Mouse (Mus musculus) lung, embryonic 14.5 days (tissue): ENCODE data around the gene Rnf135. TPM values are rescaled to one million over a fixed set of nuclear protein-coding genes. Genes with fewer than 3 reads are reported as not detected.
A peak's percentile ranks its signal among the peaks of the same experiment; 100 is the strongest.
"Not testable (repeated sequence)": the region's sequence is repeated elsewhere in the genome, so short reads cannot be mapped to it uniquely, and the experiment has no call there.

Experiments
- ATAC-seq: fragments of 200-750 bp; cut with Nextera tagmentation; 2 replicates; pipeline ENCODE4 v1.8.0; 2017; ENCODE audit warnings: mild to moderate bottlenecking, moderate TSS enrichment, moderate library complexity; ENCODE audit not compliant: insufficient read depth
- DNase-seq: peaks from one replicate; pipeline ENCODE4 v3.0.0-alpha.2; 2015
- H3K27ac ChIP-seq: fragments of 300-500 bp; sonication (generic); 2 replicates; pipeline ENCODE4 v1.5.1; 2014; ENCODE audit warnings: low read depth, mild to moderate bottlenecking, moderate library complexity
- H3K27me3 ChIP-seq: fragments of 300-500 bp; sonication (generic); 2 replicates; pipeline ENCODE4 v1.6.1; 2014; ENCODE audit warnings: low read length, control low read depth; ENCODE audit not compliant: insufficient read depth
- H3K36me3 ChIP-seq: fragments of 300-500 bp; sonication (generic); 2 replicates; pipeline ENCODE4 v1.6.1; 2014; ENCODE audit warnings: control low read depth; ENCODE audit not compliant: insufficient read depth
- H3K4me1 ChIP-seq: fragments of 300-500 bp; sonication (generic); 2 replicates; pipeline ENCODE4 v1.6.1; 2014; ENCODE audit warnings: antibody characterized with exemption, control low read depth; ENCODE audit not compliant: insufficient read depth
- H3K4me2 ChIP-seq: fragments of 300-500 bp; sonication (generic); 2 replicates; pipeline ENCODE4 v1.6.1; 2014; ENCODE audit warnings: mild to moderate bottlenecking
- H3K4me3 ChIP-seq: fragments of 300-500 bp; sonication (generic); 2 replicates; pipeline ENCODE4 v1.5.1; 2014; ENCODE audit warnings: low read depth, low read length
- H3K9ac ChIP-seq: fragments of 300-500 bp; sonication (generic); 2 replicates; pipeline ENCODE4 v1.6.1; 2014
- H3K9me3 ChIP-seq: fragments of 300-500 bp; sonication (generic); 2 replicates; pipeline ENCODE4 v1.6.1; 2016; ENCODE audit warnings: low read depth, low read length, control low read depth
- CTCF ChIP-seq: IDR thresholded peaks from 2 replicates; pipeline ENCODE4 v1.5.1; 2016; ENCODE audit warnings: antibody characterized with exemption, low read depth
- WGBS: fragments of 180-500 bp; shearing (Covaris S2); extraction: QIAGEN DNeasy Blood & Tissue Kit; methylation state at CpG from one replicate; pipeline ENCODE4 v1.1.7; 2014; 5-methylcytosine and 5-hydroxymethylcytosine counted together
- polyA plus RNA-seq: library from polyadenylated mRNA; unstranded; fragments of >200 nt; fragmentation: Nextera tagmentation; extraction: Ambion mirVana; gene quantifications from 2 replicates; pipeline ENCODE4 v1.2.1, GENCODE M21; 2014

Gene Rnf135
- polyA plus RNA-seq, 1 experiment from 2014 or later, result 6.6 TPM

GRCm38 (mm10) chr11:80204941-80205340 lies 21.3 kb downstream of the Rnf135 start:
- Histone ChIP-seq H3K4me3 (no peak overlapping the region), H3K36me3 (no peaks in the 10 kb centered on the region), H3K4me2 (no peak overlapping the region), H3K27ac (no peak overlapping the region), H3K9me3 (no peaks in the 10 kb centered on the region), H3K4me1 (no peaks in the 10 kb centered on the region), H3K27me3 (no peaks in the 10 kb centered on the region), H3K9ac (no peak overlapping the region)
- ATAC-seq (no peak), DNase-seq (no peak)
- 56% methylated on average over 5 of the region's 5 CpGs for WGBS
- no peak for TF ChIP-seq CTCF

DNA sequence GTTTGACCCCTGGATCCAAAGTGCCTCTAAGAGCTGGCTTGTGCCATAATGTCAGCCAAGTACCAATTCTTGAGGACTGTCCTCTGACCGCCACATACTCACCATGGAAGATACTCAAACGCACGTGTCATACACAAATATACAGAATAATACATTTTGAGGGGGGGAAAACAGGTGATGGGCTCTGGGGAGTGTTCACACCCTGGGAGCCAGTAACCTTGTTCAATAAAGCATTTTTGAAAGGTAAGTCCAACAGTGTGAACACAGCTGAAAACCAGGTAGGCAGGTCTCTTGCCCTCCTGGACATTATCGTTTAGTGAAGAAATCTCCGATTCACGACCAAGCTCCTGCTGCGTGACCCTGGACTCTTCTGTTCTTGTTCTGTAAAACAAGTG lies 24.8 kb downstream of the Rnf135 start:
- 35% methylated on average over 7 of the region's 7 CpGs for WGBS
- H3K36me3 ChIP-seq, result peaks cover 3% of the 10 kb centered on the region; the same call in 1 of the 2 replicates
- no peak overlapping the region for H3K27ac ChIP-seq
- no peak overlapping the region; the same call in 1 of the 2 replicates for H3K4me3 ChIP-seq
- ATAC-seq (peak; percentile 39; the same call in 1 of the 2 replicates), DNase-seq (no peak)
- H3K4me2 ChIP-seq, result 0 out of 2 replicates have a peak overlapping the region, but pooled peaks have one; percentile 5
- H3K9me3 ChIP-seq, result no peaks in the 10 kb centered on the region
- H3K9ac ChIP-seq, result no peak overlapping the region
- no peaks in the 10 kb centered on the region for H3K27me3 ChIP-seq
- H3K4me1 ChIP-seq, result 0 out of 2 replicates have a peak, but pooled peaks cover 3% of the 10 kb centered on the region
- TF ChIP-seq CTCF, result no peak

DNA sequence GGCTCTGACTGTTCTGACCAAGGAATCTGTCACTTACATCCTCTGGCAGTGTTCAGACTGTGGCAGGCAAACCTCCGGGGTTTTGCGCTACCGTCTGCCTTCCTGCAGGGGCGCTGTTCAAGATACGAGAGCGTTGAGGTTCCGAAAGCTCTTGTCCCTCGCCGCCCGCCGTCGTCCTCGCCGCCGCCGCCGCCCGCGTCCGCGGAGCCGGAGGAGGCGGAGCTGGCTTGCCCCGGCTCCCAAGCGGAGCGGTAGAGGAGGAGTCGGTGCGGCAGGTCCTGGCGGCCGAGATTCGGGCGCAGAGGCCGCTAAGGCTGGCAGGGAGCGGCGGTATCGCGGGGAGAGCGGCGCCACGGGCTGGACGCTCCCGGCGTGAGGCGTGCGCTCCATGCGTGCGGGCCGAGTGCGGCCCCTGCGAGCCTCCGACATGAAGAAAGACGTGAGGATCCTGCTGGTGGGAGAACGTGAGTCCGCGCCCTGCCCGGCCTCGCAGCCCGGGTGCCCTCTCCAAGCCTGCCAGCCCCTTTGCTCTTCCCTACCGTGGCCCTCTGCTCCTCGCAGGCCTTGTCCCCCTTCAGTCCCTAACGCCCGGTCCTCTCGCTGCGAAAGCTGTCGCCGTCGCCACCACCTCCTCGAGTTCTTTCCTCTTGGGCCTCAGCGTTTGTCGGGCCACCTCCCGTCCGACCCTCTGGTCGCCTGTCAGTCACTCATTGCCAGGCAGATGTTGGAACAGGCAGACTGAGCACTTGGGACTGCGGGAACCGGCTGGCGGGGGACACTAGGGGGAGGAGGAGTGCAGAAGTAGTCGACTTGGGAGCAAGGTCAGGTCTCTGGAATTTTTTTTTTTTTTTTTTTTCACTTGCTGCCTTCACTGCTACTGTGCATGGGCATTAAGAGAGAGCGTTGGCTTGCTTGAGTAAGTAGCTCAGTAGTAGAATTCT lies 25.5 kb downstream of the Rnf135 start, which contains the start of gene Rhot1:
Rhot1 (plus strand) TSS at position 160 of the 941 bp plus-strand sequence.
- TF ChIP-seq CTCF, result peak; percentile 82
- Histone ChIP-seq H3K27me3 (no peaks in the 10 kb centered on the region), H3K4me3 (peak within 1 kb of the TSS; percentile 57), H3K9ac (peak within 1 kb of the TSS; percentile 71), H3K4me1 (0 out of 2 replicates have a peak, but pooled peaks cover 3% of the 10 kb centered on the region), H3K4me2 (peak within 1 kb of the TSS; percentile 62), H3K36me3 (peaks cover 3% of the 10 kb centered on the region; the same call in 1 of the 2 replicates), H3K27ac (peak within 1 kb of the TSS; percentile 85), H3K9me3 (no peaks in the 10 kb centered on the region)
- WGBS, result under 1% methylated on average over 78 of the region's 78 CpGs
- DNase-seq, result peak; percentile 99
- ATAC-seq, result peak; percentile 96

GRCm38 (mm10) chr11:80210321-80210720 lies 26.7 kb downstream of the Rnf135 start:
- Histone ChIP-seq H3K36me3 (peaks cover 9% of the 10 kb centered on the region), H3K27me3 (no peaks in the 10 kb centered on the region), H3K9me3 (no peaks in the 10 kb centered on the region), H3K4me3 (peak overlapping the region; percentile 57), H3K9ac (peak overlapping the region; percentile 71), H3K27ac (no peak overlapping the region), H3K4me1 (0 out of 2 replicates have a peak, but pooled peaks cover 3% of the 10 kb centered on the region), H3K4me2 (peak overlapping the region; percentile 62)
- ATAC-seq (no peak), DNase-seq (no peak)
- TF ChIP-seq CTCF, result no peak
- WGBS, result 39% methylated on average over 6 of the region's 6 CpGs

DNA sequence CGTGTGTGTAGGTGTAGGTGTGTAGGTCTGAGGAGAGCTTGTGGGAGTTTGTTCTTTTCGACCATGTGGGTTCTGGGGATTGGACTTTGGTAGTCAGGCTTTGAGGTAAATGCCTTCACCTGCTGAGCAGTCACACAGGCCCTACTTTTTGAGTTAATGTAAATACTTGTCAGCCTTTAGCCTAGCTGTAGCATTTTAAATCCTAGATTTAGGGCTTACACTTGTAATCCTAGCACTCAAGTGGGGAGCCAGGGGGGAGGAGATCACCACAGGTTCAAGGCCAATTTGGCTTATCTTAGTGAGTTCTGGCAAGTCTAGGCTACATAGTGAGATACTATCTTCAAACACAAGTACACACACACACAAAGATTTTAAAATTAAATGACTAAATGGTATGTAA lies 28.6 kb downstream of the Rnf135 start:
- ATAC-seq, result no peak
- no peak for DNase-seq
- H3K4me1 ChIP-seq, result 0 out of 2 replicates have a peak, but pooled peaks cover 3% of the 10 kb centered on the region
- H3K27me3 ChIP-seq, result no peaks in the 10 kb centered on the region
- 92% methylated on average over 2 of the region's 2 CpGs for WGBS
- H3K27ac ChIP-seq, result no peak overlapping the region
- no peak for TF ChIP-seq CTCF
- H3K9ac ChIP-seq, result no peak overlapping the region
- H3K36me3 ChIP-seq, result peaks cover 11% of the 10 kb centered on the region
- no peaks in the 10 kb centered on the region for H3K9me3 ChIP-seq
- H3K4me2 ChIP-seq, result no peak overlapping the region
- no peak overlapping the region for H3K4me3 ChIP-seq

DNA sequence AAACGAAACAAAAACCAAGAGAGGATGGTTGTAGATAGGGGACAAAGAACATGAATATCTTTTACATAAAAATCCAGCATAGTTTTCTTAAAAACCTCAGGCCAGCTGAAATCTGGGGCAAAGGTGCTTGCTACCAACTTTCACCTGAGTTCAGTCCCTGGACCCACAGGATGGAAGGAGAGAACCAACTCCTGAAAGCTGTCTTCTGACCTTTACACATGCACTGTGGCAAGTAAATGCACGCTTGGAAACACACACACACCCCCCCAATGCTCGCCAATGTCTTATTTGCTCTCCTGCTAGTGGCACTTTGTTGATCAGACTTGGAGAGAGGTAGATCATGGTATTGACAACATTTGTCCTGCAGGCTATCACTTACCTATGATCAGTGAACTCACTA lies 31.6 kb downstream of the Rnf135 start:
- no peak for TF ChIP-seq CTCF
- Histone ChIP-seq H3K4me3 (no peak overlapping the region), H3K4me2 (no peak overlapping the region), H3K27ac (no peak overlapping the region), H3K4me1 (0 out of 2 replicates have a peak, but pooled peaks cover 2% of the 10 kb centered on the region), H3K27me3 (no peaks in the 10 kb centered on the region), H3K36me3 (peaks cover 16% of the 10 kb centered on the region), H3K9me3 (no peaks in the 10 kb centered on the region), H3K9ac (no peak overlapping the region)
- WGBS, result 88% methylated on average over 3 of the region's 3 CpGs
- DNase-seq (no peak), ATAC-seq (no peak)

DNA sequence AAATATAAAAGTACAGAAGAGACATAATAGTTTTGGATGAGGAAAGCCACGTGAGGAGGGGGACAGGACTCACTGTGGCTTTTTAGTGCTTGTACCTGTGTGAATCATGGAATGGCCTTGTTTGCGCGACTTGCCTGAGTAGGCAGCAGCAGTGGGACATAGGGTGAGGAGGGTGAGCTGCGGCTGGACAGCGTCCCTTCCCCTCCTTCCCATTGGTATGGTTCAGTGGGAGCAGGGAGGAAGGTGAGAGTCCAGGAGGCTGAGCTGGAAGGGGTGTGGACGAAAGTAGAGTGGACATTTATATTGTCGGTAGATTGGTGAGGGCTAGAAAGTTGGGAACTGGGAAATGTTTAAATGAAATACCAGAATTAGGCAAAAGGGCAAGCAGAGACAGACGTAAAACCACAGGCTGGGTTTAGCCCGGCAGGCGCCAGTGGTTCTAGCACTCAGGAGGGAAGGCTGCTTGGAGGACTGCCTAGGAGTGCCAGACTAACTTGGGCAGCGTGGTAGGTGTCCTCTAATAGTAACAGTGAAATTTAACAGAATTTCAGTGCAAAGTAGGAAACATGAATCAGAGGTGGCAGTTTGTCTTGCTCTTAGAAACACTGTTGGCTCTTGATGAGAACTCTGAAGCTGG lies 35.1 kb downstream of the Rnf135 start:
- H3K9ac ChIP-seq, result no peak overlapping the region
- H3K36me3 ChIP-seq, result peaks cover 33% of the 10 kb centered on the region
- no peaks in the 10 kb centered on the region for H3K9me3 ChIP-seq
- 78% methylated on average over 11 of the region's 11 CpGs for WGBS
- DNase-seq (no peak), ATAC-seq (no peak)
- no peaks in the 10 kb centered on the region for H3K4me1 ChIP-seq
- no peak overlapping the region for H3K4me2 ChIP-seq
- H3K27ac ChIP-seq, result no peak overlapping the region
- H3K4me3 ChIP-seq, result no peak overlapping the region
- TF ChIP-seq CTCF, result no peak
- H3K27me3 ChIP-seq, result no peaks in the 10 kb centered on the region

DNA sequence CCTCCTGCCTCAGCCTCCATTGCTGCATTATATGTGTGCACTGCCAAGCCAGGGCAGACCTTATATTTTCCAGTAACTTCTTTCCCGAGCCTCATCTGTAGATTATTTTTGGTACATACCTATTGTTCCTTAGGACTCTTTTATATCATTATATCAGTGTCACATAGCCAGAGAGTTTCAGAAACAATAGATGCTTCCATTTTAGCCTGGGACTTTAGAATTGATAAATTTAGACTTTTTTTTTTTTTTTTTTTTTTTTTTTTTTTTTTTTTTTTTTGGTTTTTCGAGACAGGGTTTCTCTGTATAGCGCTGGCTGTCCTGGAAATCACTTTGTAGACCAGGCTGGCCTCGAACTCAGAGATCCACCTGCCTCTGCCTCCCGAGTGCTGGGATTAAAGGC lies 46.4 kb downstream of the Rnf135 start:
- H3K27me3 ChIP-seq, H3K9me3 ChIP-seq, H3K4me3 ChIP-seq, H3K27ac ChIP-seq, H3K9ac ChIP-seq, H3K4me2 ChIP-seq, ATAC-seq, H3K4me1 ChIP-seq, DNase-seq: not testable (repeated sequence)
- 80% methylated on average over 5 of the region's 5 CpGs for WGBS
- peaks cover 70% of the 10 kb centered on the region for H3K36me3 ChIP-seq
